Mouse (Mus musculus): ENCODE results near the gene Ikzf4. TPM values are rescaled to one million over a fixed set of nuclear protein-coding genes. Genes with fewer than 3 reads are reported as not detected.
"Not testable (repeated sequence)": the region's sequence is repeated elsewhere in the genome, so short reads cannot be mapped to it uniquely, and the experiment has no call there.

The Ikzf4 gene
- polyA plus RNA-seq, 1 experiment: 8.5 TPM

- no peak overlapping the region for H3K27ac ChIP-seq (ENCODE audit: insufficient read depth, low read length)
- H3K4me1 ChIP-seq (ENCODE audit: control insufficient read depth, insufficient read depth, low read length): peaks cover 5% of the 10 kb centered on the region
- no peaks in the 10 kb centered on the region for H3K27me3 ChIP-seq (ENCODE audit: control insufficient read depth, insufficient read depth, low read length)
- no peak for DNase-seq
- 45% methylated on average over 7 of the region's 7 CpGs for WGBS
- TF ChIP-seq CTCF (IDR thresholded peaks at IDR 0.05; ENCODE audit: borderline replicate concordance, insufficient read depth, low read depth, low read length): no peak
- no peak for TF ChIP-seq POLR2A (IDR thresholded peaks at IDR 0.05; ENCODE audit: borderline replicate concordance, insufficient read depth, low read length)
- peak overlapping the region; percentile 98 for H3K4me3 ChIP-seq (replicated peaks; ENCODE audit: insufficient read depth, low read depth, low read length)
Measured at GRCm38 (mm10) chr10:128625287-128625894, 20.4 kb downstream of the Ikzf4 start.

GRCm38 (mm10) chr10:128623106-128623613, 22.6 kb downstream of the Ikzf4 start:
- H3K4me1 ChIP-seq (ENCODE audit: control insufficient read depth, insufficient read depth, low read length); H3K27ac ChIP-seq (ENCODE audit: insufficient read depth, low read length); H3K27me3 ChIP-seq (ENCODE audit: control insufficient read depth, insufficient read depth, low read length); H3K4me3 ChIP-seq (replicated peaks; ENCODE audit: insufficient read depth, low read depth, low read length); DNase-seq: not testable (repeated sequence)
- WGBS: 84% methylated on average over 4 of the region's 4 CpGs

GRCm38 (mm10) chr10:128622702-128623101, 23.1 kb downstream of the Ikzf4 start:
- 90% methylated on average over 4 of the region's 4 CpGs for WGBS
- H3K27me3 ChIP-seq (ENCODE audit: control insufficient read depth, insufficient read depth, low read length): no peaks in the 10 kb centered on the region
- TF ChIP-seq POLR2A (IDR thresholded peaks at IDR 0.05; ENCODE audit: borderline replicate concordance, insufficient read depth, low read length) (no peak), CTCF (IDR thresholded peaks at IDR 0.05; ENCODE audit: borderline replicate concordance, insufficient read depth, low read depth, low read length) (no peak)
- peaks cover 5% of the 10 kb centered on the region for H3K4me1 ChIP-seq (ENCODE audit: control insufficient read depth, insufficient read depth, low read length)
- no peak overlapping the region for H3K27ac ChIP-seq (ENCODE audit: insufficient read depth, low read length)
- DNase-seq: no peak
- H3K4me3 ChIP-seq (replicated peaks; ENCODE audit: insufficient read depth, low read depth, low read length): no peak overlapping the region

- Histone ChIP-seq H3K27ac (ENCODE audit: insufficient read depth, low read length) (no peak overlapping the region), H3K4me1 (ENCODE audit: control insufficient read depth, insufficient read depth, low read length) (peaks cover 5% of the 10 kb centered on the region), H3K4me3 (replicated peaks; ENCODE audit: insufficient read depth, low read depth, low read length) (no peak overlapping the region), H3K27me3 (ENCODE audit: control insufficient read depth, insufficient read depth, low read length) (no peaks in the 10 kb centered on the region)
- 71% methylated on average over 3 of the region's 3 CpGs for WGBS
- TF ChIP-seq CTCF (IDR thresholded peaks at IDR 0.05; ENCODE audit: borderline replicate concordance, insufficient read depth, low read depth, low read length): no peak
- no peak for TF ChIP-seq POLR2A (IDR thresholded peaks at IDR 0.05; ENCODE audit: borderline replicate concordance, insufficient read depth, low read length)
- no peak for DNase-seq
Measured at GRCm38 (mm10) chr10:128621986-128622520, 23.7 kb downstream of the Ikzf4 start.

- H3K4me3 ChIP-seq (replicated peaks; ENCODE audit: insufficient read depth, low read depth, low read length): no peak overlapping the region
- H3K4me1 ChIP-seq (ENCODE audit: control insufficient read depth, insufficient read depth, low read length): peaks cover 3% of the 10 kb centered on the region
- DNase-seq: no peak
Measured at GRCm38 (mm10) chr10:128620241-128620640, 25.6 kb downstream of the Ikzf4 start.

GRCm38 (mm10) chr10:128619148-128619547, 26.6 kb downstream of the Ikzf4 start:
- WGBS: 82% methylated on average over 5 of the region's 5 CpGs
- not testable (repeated sequence) for DNase-seq; H3K4me3 ChIP-seq (replicated peaks; ENCODE audit: insufficient read depth, low read depth, low read length); H3K4me1 ChIP-seq (ENCODE audit: control insufficient read depth, insufficient read depth, low read length); H3K27me3 ChIP-seq (ENCODE audit: control insufficient read depth, insufficient read depth, low read length); H3K27ac ChIP-seq (ENCODE audit: insufficient read depth, low read length)

More at GRCm38 (mm10) chr10:128620241-128620640, 25.6 kb downstream of the Ikzf4 start:
- no peaks in the 10 kb centered on the region for H3K27me3 ChIP-seq (ENCODE audit: control insufficient read depth, insufficient read depth, low read length)
- TF ChIP-seq POLR2A (IDR thresholded peaks at IDR 0.05; ENCODE audit: borderline replicate concordance, insufficient read depth, low read length) (no peak), CTCF (IDR thresholded peaks at IDR 0.05; ENCODE audit: borderline replicate concordance, insufficient read depth, low read depth, low read length) (no peak)
- no peak overlapping the region for H3K27ac ChIP-seq (ENCODE audit: insufficient read depth, low read length)

GRCm38 (mm10) chr10:128618570-128618969, 27.2 kb downstream of the Ikzf4 start:
- WGBS: 71% methylated on average over 1 of the region's 1 CpGs
- Histone ChIP-seq H3K27ac (ENCODE audit: insufficient read depth, low read length) (no peak overlapping the region), H3K4me1 (ENCODE audit: control insufficient read depth, insufficient read depth, low read length) (no peaks in the 10 kb centered on the region), H3K27me3 (ENCODE audit: control insufficient read depth, insufficient read depth, low read length) (no peaks in the 10 kb centered on the region), H3K4me3 (replicated peaks; ENCODE audit: insufficient read depth, low read depth, low read length) (no peak overlapping the region)
- no peak for TF ChIP-seq CTCF (IDR thresholded peaks at IDR 0.05; ENCODE audit: borderline replicate concordance, insufficient read depth, low read depth, low read length)
- DNase-seq: no peak

GRCm38 (mm10) chr10:128615798-128616448, 29.9 kb downstream of the Ikzf4 start:
- WGBS: 79% methylated on average over 7 of the region's 7 CpGs
- not testable (repeated sequence) for H3K4me1 ChIP-seq (ENCODE audit: control insufficient read depth, insufficient read depth, low read length); H3K27ac ChIP-seq (ENCODE audit: insufficient read depth, low read length); H3K27me3 ChIP-seq (ENCODE audit: control insufficient read depth, insufficient read depth, low read length); DNase-seq; H3K4me3 ChIP-seq (replicated peaks; ENCODE audit: insufficient read depth, low read depth, low read length)

Measured in cerebellum, adult 2 months (tissue).